ENCODE assay signal across 24 mouse cellular contexts in the genomic region with DNA sequence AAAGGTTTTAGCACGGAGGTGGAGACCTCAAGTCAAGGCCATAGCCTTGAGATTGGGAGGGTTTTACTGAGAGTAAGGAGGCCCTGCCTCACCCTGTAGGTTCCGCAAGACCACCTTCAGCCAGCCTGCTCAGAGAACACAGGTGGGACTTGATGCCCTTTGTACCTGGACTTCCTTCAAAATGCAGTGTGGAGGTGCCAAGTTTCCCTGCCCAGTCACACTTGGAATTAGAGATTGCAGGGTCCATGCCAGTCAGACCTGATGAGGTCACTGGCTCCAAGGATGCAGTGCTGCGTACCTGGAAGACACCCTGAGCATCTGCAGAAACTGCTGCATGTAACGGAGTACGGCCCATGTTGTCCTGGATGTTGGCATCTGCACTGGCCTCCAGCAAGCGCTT. TPM values are rescaled to one million over a fixed set of nuclear protein-coding genes. Genes with fewer than 3 reads are reported as not detected.
DNase-seq lines count a peak whose midpoint lies in the region; ATAC-seq and TF ChIP-seq lines count a peak whose summit lies in the region.
"Had no signal": no experiment of that assay in that cellular context is flagged by ENCODE, and none has a peak within 500 bp of the region (broad histone marks: within the 10 kb centered on the region; RNA-seq: fewer than 3 reads in every experiment).

No protein-coding gene starts in this region.

- DNase-seq in kidney, adult 2 months: peak; percentile 76
- no peak for DNase-seq in kidney, postnatal 10 days
- peak; percentile 42 for DNase-seq in kidney, postnatal 14 days
- peak; percentile 56 to 59 for DNase-seq in kidney, postnatal 36 days
- DNase-seq in kidney, postnatal 4 days: no peak
- DNase-seq: adrenal gland, adult 8-10 months; adrenal gland, postnatal 14 days; adrenal gland, postnatal 36 days; B cell, adult 2 months; cerebellum, adult 11-12 months; cerebellum, adult 2 months; cerebellum, adult 9-10 months; cerebellum, postnatal 10 days; cerebellum, postnatal 25 days had no signal

- H3K4me2 ChIP-seq in kidney, embryonic 14.5 days (replicated peaks; ENCODE audit: low read depth, low read length): no peak overlapping the region
- H3K4me2 ChIP-seq: embryonic facial prominence, embryonic 12.5 days; forebrain, embryonic 13.5 days; forebrain, embryonic 15.5 days had no signal

- TF ChIP-seq POLR2A in kidney, adult 2 months (IDR thresholded peaks at IDR 0.05; ENCODE audit: low read depth, low read length): no peak

- H3K4me3 ChIP-seq in kidney, adult 2 months (ENCODE audit: insufficient read depth, low read depth, low read length): no peak overlapping the region
- no peak overlapping the region for H3K4me3 ChIP-seq in kidney, embryonic 14.5 days (ENCODE audit: low read length)
- H3K4me3 ChIP-seq: embryonic facial prominence, embryonic 10.5 days; embryonic facial prominence, embryonic 12.5 days; forebrain, embryonic 13.5 days; forebrain, embryonic 15.5 days had no signal

- H3K9me3 ChIP-seq in kidney, embryonic 14.5 days (ENCODE audit: control insufficient read depth, low read length): no peaks in the 10 kb centered on the region
- H3K9me3 ChIP-seq: embryonic facial prominence, embryonic 10.5 days; embryonic facial prominence, embryonic 12.5 days; forebrain, embryonic 13.5 days; forebrain, embryonic 15.5 days; G1E had no signal

- H3K27me3 ChIP-seq in kidney, adult 2 months (replicated peaks; ENCODE audit: control insufficient read depth, insufficient read depth, low read length): no peaks in the 10 kb centered on the region
- H3K27me3 ChIP-seq in kidney, embryonic 14.5 days (ENCODE audit: control insufficient read depth, insufficient read depth, low read length): no peaks in the 10 kb centered on the region
- H3K27me3 ChIP-seq: CH12.LX; embryonic facial prominence, embryonic 12.5 days; forebrain, embryonic 13.5 days; forebrain, embryonic 15.5 days; Patski had no signal

- 71% methylated on average over 6 of the region's 6 CpGs for WGBS in kidney, adult 2 months
- WGBS in kidney, embryonic 14.5 days: 96% methylated on average over 6 of the region's 6 CpGs

- no peak overlapping the region for H3K9ac ChIP-seq in kidney, embryonic 14.5 days (ENCODE audit: low read depth, low read length)
- H3K9ac ChIP-seq: embryonic facial prominence, embryonic 12.5 days; forebrain, embryonic 13.5 days; forebrain, embryonic 15.5 days had no signal

- TF ChIP-seq CTCF in kidney, adult 2 months (conservative IDR thresholded peaks at IDR 0.05; ENCODE audit: insufficient read depth, insufficient read length, low read depth, low read length): no peak

- H3K27ac ChIP-seq in kidney, adult 2 months (ENCODE audit: insufficient read depth, low read depth, low read length): peak overlapping the region; percentile 58; the same call in 1 of the 2 replicates
- no peak overlapping the region for H3K27ac ChIP-seq in kidney, embryonic 14.5 days (ENCODE audit: low read depth, low read length)
- H3K27ac ChIP-seq: embryonic facial prominence, embryonic 10.5 days; embryonic facial prominence, embryonic 12.5 days; forebrain, embryonic 13.5 days; forebrain, embryonic 15.5 days had no signal

- peaks cover 27% of the 10 kb centered on the region for H3K4me1 ChIP-seq in kidney, adult 2 months (ENCODE audit: control insufficient read depth, insufficient read depth, low read length)
- peaks cover 17% of the 10 kb centered on the region for H3K4me1 ChIP-seq in kidney, embryonic 14.5 days (ENCODE audit: control insufficient read depth, insufficient read depth, low read length)
- H3K4me1 ChIP-seq: forebrain, embryonic 15.5 days had no signal

- no peak for ATAC-seq in kidney, embryonic 14.5 days (ENCODE audit: low FRiP score, low TSS enrichment)
- ATAC-seq: activated CD4-positive, CD25-positive, alpha-beta regulatory T cell, adult 4 months; CD4-positive, CD25-positive, alpha-beta regulatory T cell, adult 4 months; forebrain, embryonic 13.5 days; forebrain, embryonic 15.5 days; Patski had no signal

- H3K36me3 ChIP-seq in kidney, adult 2 months (ENCODE audit: control insufficient read depth, insufficient read depth, low read length): no peaks in the 10 kb centered on the region
- H3K36me3 ChIP-seq in kidney, embryonic 14.5 days (ENCODE audit: control insufficient read depth, insufficient read depth, low read length): peaks cover 91% of the 10 kb centered on the region

RNA-seq across cellular contexts. Expression of a gene that starts 18.4 kb away (rescaled TPM):
- 71.1 and 87.5 TPM in 2 replicates for polyA plus RNA-seq in kidney, adult 2 months (2012; rRNA removed)
- polyA plus RNA-seq in kidney, embryonic 14.5 days (2014; fragmentation: Nextera tagmentation; extraction: Ambion mirVana): 18.9 and 43.9 TPM in 2 replicates

RNA-seq across cellular contexts. Expression of a gene that starts 53.1 kb away (rescaled TPM):
- polyA plus RNA-seq in kidney, adult 2 months (2012; rRNA removed): 16.1 and 17.7 TPM in 2 replicates
- 33.4 and 45.1 TPM in 2 replicates for polyA plus RNA-seq in kidney, embryonic 14.5 days (2014; fragmentation: Nextera tagmentation; extraction: Ambion mirVana)

RNA-seq across cellular contexts. Expression of a gene that starts 54.4 kb away (rescaled TPM):
- polyA plus RNA-seq in kidney, adult 2 months (2012; rRNA removed): 28.2 and 37.5 TPM in 2 replicates
- polyA plus RNA-seq in kidney, embryonic 14.5 days (2014; fragmentation: Nextera tagmentation; extraction: Ambion mirVana): 13.7 and 24.7 TPM in 2 replicates

Comparison
In these comparisons a context has a peak if more than half of its experiments do, and no peak if none do; other contexts are left out.
1. DNase-seq: peak in kidney, adult 2 months (single experiment), kidney, postnatal 14 days (single experiment) and kidney, postnatal 36 days (2 of 2); none in kidney, postnatal 10 days (single experiment) and kidney, postnatal 4 days (0 of 2).